Mouse (Mus musculus) gastrocnemius, adult 2 months (tissue): ENCODE measurements at regions not wholly inside any gene's neighbourhood (a gene's known extent, or its start where the extent isn't known, plus 50 kb on each side); places are given as distances from the start of the nearest gene placed in this dataset.

Experiments
- DNase-seq: peaks from one replicate; pipeline ENCODE4 v3.0.0; 2022
- H3K27ac ChIP-seq: fragments of 200-600 bp; 2 replicates; pipeline ENCODE4 v1.8.1; 2022; ENCODE audit warnings: mild to moderate bottlenecking
- H3K4me3 ChIP-seq: fragments of 200-600 bp; 2 replicates; pipeline ENCODE4 v1.8.1; 2022; ENCODE audit warnings: mild to moderate bottlenecking, moderate library complexity
- CTCF ChIP-seq: fragments of 200-600 bp; IDR thresholded peaks from 2 replicates; pipeline ENCODE4 v1.8.1; 2022; ENCODE audit warnings: antibody characterized with exemption, mild to moderate bottlenecking, moderate library complexity
- intact Hi-C: fragments of 180-260 bp; cut with DNase I; formaldehyde crosslinking; loops from one replicate; pipeline ENCODE4 v1.15.1; 2025

- no peak for TF ChIP-seq CTCF
- no peak overlapping the region; the same call in 1 of the 2 replicates for H3K4me3 ChIP-seq
- intact Hi-C loops, result no loop called here
- no peak overlapping the region for H3K27ac ChIP-seq
- DNase-seq, result no peak
These were observed 453.0 kb upstream of the Slc30a5 start for GRCm38 (mm10) chr13:101286029-101286917.

GRCm38 (mm10) chr13:101278127-101278526 lies 444.9 kb upstream of the Slc30a5 start:
- Histone ChIP-seq H3K27ac (peak overlapping the region; percentile 53), H3K4me3 (no peak overlapping the region)
- intact Hi-C loops, result no loop called here
- no peak for TF ChIP-seq CTCF
- DNase-seq, result no peak

- intact Hi-C loops, result no loop called here
- TF ChIP-seq CTCF, result no peak
- no peak for DNase-seq
These were observed 443.5 kb upstream of the Slc30a5 start for GRCm38 (mm10) chr13:101276766-101277165.

GRCm38 (mm10) chr13:101274470-101275141 lies 441.4 kb upstream of the Slc30a5 start:
- intact Hi-C loops, result no loop called here
- Histone ChIP-seq H3K27ac (no peak overlapping the region), H3K4me3 (no peak overlapping the region)
- TF ChIP-seq CTCF, result no peak
- no peak for DNase-seq

More at GRCm38 (mm10) chr13:101276766-101277165, 443.5 kb upstream of the Slc30a5 start:
- H3K4me3 ChIP-seq, result no peak overlapping the region
- H3K27ac ChIP-seq, result peak overlapping the region; percentile 57

- H3K4me3 ChIP-seq, result no peak overlapping the region
- intact Hi-C loops, result no loop called here
- no peak for TF ChIP-seq CTCF
- no peak for DNase-seq
- H3K27ac ChIP-seq, result no peak overlapping the region
These were observed 440.1 kb upstream of the Slc30a5 start for GRCm38 (mm10) chr13:101273321-101273720.

- no peak overlapping the region for H3K4me3 ChIP-seq
These were observed 420.7 kb upstream of the Slc30a5 start for GRCm38 (mm10) chr13:101253698-101254468.

GRCm38 (mm10) chr13:101249369-101249768 lies 416.1 kb upstream of the Slc30a5 start:
- H3K4me3 ChIP-seq, result no peak overlapping the region
- H3K27ac ChIP-seq, result no peak overlapping the region
- TF ChIP-seq CTCF, result no peak
- no peak for DNase-seq
- intact Hi-C loops, result no loop called here

More at GRCm38 (mm10) chr13:101253698-101254468, 420.7 kb upstream of the Slc30a5 start:
- no peak overlapping the region for H3K27ac ChIP-seq
- intact Hi-C loops, result no loop called here
- TF ChIP-seq CTCF, result no peak
- no peak for DNase-seq

- H3K27ac ChIP-seq, result no peak overlapping the region
- no peak for TF ChIP-seq CTCF
- no peak for DNase-seq
- intact Hi-C loops, result no loop called here
- H3K4me3 ChIP-seq, result no peak overlapping the region
These were observed 411.1 kb upstream of the Slc30a5 start for GRCm38 (mm10) chr13:101244326-101244725.

GRCm38 (mm10) chr13:101238860-101239259 lies 405.6 kb upstream of the Slc30a5 start:
- no peak for DNase-seq
- intact Hi-C loops, result no loop called here

GRCm38 (mm10) chr13:101237035-101237434 lies 403.8 kb upstream of the Slc30a5 start:
- DNase-seq, result no peak
- intact Hi-C loops, result no loop called here
- H3K4me3 ChIP-seq, result no peak overlapping the region
- H3K27ac ChIP-seq, result no peak overlapping the region
- no peak for TF ChIP-seq CTCF

More at GRCm38 (mm10) chr13:101238860-101239259, 405.6 kb upstream of the Slc30a5 start:
- no peak for TF ChIP-seq CTCF
- Histone ChIP-seq H3K27ac (no peak overlapping the region), H3K4me3 (no peak overlapping the region)

GRCm38 (mm10) chr13:101235846-101236245 lies 402.6 kb upstream of the Slc30a5 start:
- intact Hi-C loops, result no loop called here
- TF ChIP-seq CTCF, result no peak
- Histone ChIP-seq H3K27ac (no peak overlapping the region), H3K4me3 (no peak overlapping the region)
- no peak for DNase-seq

GRCm38 (mm10) chr13:101235110-101235509 lies 401.9 kb upstream of the Slc30a5 start:
- Histone ChIP-seq H3K27ac (no peak overlapping the region), H3K4me3 (no peak overlapping the region)
- no peak for DNase-seq
- no peak for TF ChIP-seq CTCF
- intact Hi-C loops, result no loop called here
